Mouse (Mus musculus) spleen, adult 2 months (tissue): Measurements from ENCODE around the gene Fbxw27.

ENCODE experiments used
- CTCF ChIP-seq: fragments of 200-500 bp; IDR thresholded peaks from 2 replicates; pipeline ENCODE4 v1.5.1; 2011; ENCODE audit warnings: mild to moderate bottlenecking, inconsistent platforms; ENCODE audit not compliant: insufficient read depth, insufficient read length, insufficient replicate concordance; ENCODE audit errors: extremely low read depth
- POLR2A ChIP-seq: fragments of 200-500 bp; IDR thresholded peaks from 2 replicates; pipeline ENCODE4 v1.6.1; 2011; ENCODE audit warnings: low read depth, low read length, inconsistent platforms

- TF ChIP-seq CTCF (no peak), POLR2A (no peak)
Measured at GRCm38 (mm10) chr9:109795221-109795620, 4.8 kb upstream of the Fbxw27 start.
